Mouse (Mus musculus) common myeloid progenitor, adult 5-6 weeks (primary cell): ENCODE results near the gene Prg2. TPM values are rescaled to one million over a fixed set of nuclear protein-coding genes. Genes with fewer than 3 reads are reported as not detected.

Source experiments
- ATAC-seq: replicated peaks from 2 replicates; pipeline ENCODE4 v1.8.0; 2016; ENCODE audit warnings: low read depth, mild to moderate bottlenecking, moderate TSS enrichment, inconsistent platforms; ENCODE audit not compliant: poor library complexity, severe bottlenecking
- total RNA-seq: library from RNA; stranded (forward); fragments of 200-1000, 187-1606 nt; gene quantifications from 2 replicates; pipeline ENCODE4 v1.2.3, GENCODE M21; 2017

Gene Prg2
- total RNA-seq, 1 experiment from 2014 or later = 26.2 TPM

DNA sequence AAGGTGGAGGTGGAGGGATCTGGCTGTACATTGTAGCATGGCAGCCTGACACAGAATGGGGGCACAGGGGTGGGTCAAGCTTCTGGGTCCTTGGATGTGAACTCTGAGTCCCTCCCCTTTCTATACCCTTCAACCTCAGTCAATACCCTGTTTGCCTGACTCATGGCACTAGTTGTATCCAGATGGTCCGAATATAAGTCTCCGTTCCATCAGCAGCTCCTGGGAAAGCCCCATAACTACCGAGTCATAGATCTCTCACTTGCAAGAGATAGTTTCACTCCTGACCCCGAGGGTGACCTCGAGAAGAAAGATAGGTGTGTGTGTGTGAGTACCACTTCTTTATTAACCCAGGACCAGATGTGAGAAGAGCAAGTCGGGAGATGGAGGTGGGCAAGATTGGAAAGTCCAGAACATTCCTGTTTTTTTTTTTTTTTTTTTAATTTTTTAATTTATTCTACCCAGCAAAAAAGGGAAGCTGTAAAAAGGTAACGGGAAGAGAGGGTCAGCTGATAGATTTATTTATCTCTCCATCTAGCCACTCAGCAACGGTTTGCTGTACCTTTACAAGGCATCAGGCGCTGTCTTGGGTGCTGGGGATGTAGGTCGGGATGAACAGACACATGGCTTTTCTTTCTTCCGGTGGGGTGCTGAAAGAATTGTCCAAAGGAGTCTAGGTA lies 21.5 kb upstream of the Prg2 start:
- ATAC-seq = no peak

DNA sequence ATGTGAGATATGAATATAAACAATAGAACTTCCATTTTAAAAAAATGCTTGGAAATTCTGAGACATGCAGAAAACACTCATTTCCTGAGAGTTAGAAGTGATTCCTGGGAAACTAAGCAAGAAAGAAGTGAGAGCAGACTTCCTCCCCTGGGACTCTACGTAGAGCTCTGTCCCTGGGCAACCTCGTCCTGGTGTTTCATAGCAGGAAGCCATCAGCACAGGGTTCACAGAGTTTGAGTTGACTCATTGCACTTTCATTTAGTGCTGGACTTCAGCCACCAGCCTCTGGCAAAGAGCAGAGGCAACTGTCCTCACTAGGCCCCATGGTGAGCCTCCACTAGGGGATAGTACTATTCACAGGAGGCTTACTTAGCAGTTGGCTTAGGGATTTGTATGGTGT lies 19.0 kb upstream of the Prg2 start:
- ATAC-seq = no peak

DNA sequence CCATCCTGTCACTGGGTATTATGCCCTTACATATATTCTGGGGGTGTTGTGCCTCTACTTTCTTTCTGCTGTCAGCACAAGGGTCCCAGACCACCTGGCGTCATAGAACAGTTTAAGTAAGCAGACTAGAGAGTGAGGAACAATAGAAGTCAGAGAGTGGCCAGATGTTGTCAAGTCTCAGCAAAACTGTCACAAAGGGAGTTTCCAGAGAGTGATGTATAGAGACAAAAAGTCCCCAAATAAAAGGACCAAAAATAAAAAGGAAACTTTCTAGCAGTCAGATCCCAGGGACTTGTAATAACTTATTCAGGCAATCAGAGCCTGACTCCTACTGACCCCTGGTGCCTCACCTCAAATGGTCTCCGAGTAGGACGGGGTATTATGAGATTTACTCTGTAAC lies 18.4 kb upstream of the Prg2 start:
- ATAC-seq = no peak

DNA sequence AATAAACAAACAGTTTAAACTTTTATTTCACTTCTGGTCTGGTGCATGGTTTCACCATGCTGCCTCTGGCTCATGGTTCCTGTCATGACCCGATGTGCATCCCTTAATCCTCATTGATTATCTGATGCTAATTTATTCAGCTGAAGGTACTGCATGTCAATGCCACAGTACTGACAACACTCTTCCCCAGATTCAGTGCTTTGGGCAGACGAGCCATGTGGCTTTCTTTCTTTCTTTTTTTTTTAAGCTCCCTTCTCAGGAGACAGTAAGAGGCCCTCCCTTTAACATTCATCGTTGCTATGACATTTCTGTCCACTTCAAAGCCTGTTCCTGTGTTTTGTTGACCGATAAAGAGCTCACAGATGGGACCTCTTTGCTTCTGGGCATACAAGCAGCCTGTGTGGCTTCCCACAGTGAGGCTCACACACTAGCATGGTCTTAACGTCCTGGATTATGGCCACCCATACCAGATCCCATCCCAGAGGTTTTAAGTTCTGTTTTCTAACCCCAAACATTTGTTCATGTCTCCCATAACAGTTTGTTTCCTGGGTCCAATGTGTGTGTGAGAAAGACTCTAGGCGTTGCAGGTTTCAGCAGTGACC lies 17.3 kb upstream of the Prg2 start:
- no peak for ATAC-seq

DNA sequence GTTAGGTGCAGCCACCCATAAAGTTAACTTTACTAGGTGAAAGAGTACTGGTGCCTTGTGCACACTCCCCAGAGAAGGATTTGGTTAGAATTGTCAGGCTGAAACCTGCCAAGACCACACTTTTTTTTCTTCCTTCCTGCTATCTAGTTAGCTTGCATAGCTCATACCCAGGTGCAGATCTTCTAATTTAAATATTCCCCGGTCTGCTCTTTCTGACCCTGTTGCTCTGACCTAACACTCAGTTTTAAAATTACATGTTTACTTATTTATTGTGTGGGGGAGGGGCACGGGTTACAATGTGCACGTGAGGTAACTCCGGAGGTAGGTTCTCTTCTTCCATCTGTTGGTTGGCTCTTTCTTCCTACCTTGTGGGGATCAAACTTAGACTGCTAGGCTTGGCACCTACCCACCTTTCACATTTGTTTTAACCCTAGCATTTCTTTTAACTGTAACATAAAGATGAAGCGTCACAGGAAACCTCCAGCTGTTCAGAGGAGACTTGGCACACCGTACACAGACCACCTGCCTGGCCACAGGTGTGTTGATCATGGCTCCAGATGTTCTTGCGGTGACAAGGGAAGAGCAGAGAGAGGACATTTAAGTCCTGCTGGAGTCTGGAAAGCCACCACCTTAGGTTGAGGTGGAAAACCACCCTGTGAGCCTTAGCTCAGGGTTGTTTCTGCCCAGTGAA lies 16.0 kb upstream of the Prg2 start:
- no peak for ATAC-seq

DNA sequence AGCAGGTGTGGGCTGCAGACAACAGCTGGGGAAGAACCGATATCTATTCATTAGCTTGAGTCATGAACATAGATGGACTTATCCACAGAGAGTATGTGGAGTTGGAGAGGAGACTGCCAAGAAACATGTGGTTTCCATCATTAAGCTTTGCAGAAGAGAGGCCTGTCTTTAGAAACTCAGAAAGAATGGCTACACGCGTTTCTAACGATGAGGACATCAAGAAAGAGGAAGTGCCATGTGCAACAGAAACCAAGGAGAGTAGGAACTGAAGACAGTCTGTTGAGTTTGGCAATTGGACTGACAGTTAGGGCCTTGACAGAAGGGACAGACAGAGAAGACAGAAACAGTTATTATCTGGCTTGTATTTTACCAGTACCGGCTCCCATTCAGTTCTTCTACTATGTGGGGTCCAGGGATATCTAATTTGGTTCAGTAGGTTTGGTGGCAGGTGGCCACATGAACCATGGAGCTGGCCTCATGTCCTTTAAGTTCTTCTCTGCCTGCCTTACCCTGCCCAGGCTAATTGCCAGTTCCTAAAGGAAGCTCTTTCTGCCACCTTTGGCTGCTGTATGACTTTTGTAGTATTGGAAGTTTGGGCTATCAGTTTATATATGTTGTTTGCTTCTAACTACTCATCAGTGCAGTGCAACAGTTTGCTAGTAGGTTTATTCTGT lies 12.8 kb upstream of the Prg2 start:
- ATAC-seq = peak; percentile 99

DNA sequence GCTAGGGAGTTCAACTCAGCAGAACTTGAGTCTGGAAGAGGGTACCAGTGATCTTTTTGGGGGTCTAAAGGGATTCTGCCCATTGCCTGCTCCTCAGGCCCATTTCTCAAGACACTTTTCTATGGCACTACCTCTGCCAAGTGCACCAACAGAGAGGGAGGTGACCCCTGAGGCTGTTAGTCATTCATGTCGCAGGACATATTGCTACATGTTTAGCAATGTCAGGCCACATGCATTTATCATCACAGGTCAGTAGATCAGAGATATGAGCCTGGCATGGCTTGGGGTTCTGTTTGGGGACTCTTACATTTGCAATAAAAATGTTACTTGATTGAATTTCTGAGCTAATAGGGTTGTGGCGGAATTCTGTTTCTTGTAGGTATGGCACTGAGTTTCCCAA lies 4.7 kb upstream of the Prg2 start:
- no peak for ATAC-seq

DNA sequence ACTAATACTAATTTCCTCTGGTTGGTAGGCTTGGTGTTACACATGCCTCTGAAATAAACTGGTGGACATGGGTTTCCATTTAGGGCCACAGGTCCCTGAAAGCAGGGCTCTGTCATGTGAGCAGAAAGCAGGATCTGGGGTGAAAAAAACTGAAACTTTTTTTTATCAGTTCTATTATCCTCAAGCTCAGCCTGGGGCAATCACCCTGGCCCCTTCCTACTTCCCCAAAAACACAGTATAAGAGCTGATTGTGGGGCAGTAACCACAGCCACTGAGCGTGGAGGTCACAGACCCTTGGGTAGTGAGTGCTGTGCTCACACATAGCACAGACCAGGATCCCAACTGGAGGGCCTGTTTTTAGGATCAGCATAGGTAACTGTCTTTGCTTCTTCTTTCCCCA lies 7.7 kb downstream of the Prg2 start, which contains the start of gene Prg3:
TSS of gene Prg3 (plus strand) at position 286 of the 400 bp plus-strand sequence.
- ATAC-seq = peak; percentile 98

DNA sequence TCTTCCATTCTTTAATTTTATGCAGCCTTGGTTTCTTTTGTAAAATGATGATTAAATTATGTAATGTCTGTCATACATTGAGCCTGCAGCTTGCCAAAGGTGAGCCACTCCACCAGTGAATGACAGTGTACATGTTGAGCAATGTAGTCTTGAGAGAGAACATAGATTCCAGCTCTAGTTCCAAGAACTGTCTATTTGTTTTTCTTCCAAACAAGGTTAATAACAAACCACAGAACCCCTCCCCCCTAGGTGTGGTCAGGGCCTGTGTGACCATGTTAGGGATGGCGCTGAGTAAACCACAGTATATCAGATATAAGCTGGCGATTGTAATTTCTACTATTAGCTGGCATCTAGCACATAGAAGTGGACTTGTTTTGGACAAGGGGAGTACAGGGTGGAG lies 16.1 kb downstream of the Prg2 start:
- peak; percentile 13 for ATAC-seq

DNA sequence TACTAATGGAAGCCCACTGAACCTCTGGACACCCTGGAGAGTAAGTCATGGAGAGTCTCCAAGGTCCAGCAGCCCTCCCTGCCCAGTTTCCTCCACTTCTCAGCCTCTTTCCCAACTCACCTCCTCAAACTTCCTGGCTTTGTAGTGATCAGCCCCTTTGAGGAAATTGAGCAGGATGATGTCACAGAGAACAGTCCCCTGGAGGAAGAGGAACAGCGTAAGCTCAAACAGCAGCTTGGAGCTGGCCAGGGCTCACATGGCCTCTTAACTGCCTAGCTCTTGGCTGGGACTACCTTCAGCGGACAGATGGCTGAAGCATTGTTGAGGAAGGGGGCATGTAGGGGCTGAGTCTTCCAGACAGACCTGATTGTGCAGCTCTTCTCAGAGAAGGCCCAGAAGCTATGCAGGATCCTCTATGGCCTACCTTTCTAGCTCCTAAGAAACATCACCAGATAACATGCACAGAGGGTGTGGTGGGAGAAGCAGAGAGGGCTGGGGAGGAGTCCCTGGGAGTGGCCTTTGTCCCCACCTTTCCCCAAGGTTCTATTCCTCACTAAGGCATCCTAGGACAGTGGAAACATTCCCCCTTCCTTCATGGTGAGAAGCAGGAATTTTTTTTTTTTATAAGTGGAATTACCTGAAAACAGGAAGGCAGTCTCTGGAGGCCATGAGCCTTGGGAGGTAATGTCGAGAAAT lies 19.4 kb downstream of the Prg2 start:
- peak; percentile 72 for ATAC-seq

DNA sequence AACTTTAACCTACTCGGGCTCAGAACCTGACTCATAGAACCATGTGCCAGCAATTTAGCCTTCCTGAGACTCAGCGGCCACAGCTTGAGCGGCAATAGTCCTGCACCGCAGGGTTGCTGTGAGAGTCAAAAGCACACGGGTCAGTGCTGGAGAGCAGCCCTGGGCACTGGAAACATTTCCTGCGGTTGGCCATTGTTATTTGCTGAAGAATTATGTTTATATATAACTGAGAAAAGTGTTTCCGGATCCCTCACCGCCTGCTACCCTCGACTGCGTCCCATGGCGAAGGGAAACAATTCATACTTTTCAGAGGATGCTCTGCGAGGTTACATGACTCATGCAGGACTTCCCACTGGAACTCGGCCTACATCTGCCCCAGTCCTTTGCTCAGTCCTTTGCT lies 21.2 kb downstream of the Prg2 start:
- no peak for ATAC-seq

DNA sequence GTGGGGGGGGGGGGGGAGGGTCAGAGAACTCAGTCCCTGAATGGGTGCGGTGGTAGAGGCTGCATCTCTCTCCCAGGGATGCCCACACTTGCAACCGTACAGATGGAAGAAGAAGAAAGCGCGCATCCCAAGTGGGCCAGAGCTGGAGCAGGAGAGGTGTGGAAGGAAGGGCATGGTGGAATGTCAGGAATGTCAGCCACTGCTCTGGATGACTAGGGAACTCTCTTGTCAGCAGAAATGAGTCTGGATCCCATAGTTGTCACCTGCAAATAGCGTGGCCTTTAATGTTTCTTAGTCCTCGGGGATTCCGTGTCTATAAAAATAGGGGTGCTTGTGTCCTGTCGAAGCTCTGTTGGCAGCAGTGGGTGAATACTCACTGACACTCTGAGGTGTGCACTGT lies 22.3 kb downstream of the Prg2 start:
- ATAC-seq = no peak

DNA sequence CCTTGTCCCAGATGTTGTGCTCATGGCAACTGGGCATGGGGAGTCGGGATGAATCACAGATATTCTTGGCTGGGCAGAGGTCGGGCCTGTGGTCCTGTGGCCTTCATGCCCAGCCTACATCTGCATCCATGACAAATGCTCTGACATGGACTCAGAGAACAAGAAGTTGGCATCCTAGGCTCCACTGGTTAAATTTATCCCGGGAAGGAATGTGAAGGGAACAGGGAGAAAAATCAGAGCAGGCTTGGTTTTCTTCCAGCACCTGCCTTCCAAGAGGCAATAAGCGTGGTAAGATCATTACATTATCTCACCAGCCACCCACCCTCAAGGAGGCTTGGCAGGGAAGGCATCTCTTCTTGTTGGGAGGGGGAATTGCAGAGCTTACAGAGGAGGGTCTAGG lies 24.1 kb downstream of the Prg2 start:
- no peak for ATAC-seq

DNA sequence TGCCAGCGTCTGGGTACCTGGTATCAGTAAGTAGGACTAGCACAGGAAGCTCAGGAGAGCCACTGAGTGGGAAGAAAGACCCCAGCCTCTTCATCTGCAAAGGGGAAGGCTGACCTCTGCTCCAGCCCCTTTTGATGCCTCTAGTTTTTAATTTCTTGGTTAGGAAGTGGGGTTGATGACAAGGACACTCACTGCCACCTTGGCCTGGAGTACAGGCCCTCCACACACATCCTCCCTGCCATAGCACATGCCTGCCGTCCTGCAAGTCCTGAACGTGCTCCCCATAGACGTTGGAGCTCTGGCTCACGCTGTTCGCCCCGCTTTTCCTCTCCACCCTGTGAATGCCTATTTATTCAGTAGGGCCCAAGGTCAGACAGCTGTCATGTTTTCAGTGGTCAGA lies 26.3 kb downstream of the Prg2 start:
- ATAC-seq = no peak

DNA sequence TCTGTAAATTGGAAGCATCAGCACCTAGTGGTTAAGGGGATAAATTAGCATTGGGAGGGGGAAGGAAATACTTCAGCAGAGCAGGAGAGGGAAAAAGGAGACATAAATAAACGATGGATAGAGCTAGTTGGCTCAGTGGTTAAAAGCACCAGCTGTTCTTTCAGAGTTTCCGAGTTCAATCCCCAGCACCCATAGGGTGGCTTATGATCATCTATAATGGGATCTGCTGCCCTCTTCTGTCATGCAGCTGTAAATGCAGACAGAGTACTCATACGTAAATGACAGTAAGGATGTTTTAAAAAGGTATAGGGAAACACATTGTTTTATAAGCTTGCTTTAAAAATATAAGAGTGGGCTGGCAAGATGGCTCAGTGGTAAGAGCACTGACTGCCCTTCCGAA lies 27.5 kb downstream of the Prg2 start:
- peak; percentile 62 for ATAC-seq

DNA sequence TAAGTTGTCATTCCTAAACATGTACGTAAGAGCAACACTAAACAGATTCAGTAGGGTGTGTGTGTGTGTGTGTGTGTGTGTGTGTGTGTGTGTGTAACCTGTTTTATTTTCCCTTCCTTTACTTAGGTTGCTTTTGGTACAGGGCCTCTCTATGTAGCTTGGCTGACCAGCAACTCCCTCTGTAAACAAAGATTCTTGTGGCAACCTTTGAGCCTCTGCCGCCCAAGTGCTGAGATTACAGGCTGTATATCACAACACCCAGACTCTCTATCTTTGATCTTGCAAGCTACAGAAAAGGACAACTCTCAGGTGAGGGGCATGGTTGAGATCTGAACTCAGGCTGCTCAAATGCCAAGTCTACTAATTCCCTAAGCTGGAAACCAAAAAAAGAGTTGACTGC lies 29.0 kb downstream of the Prg2 start:
- ATAC-seq = no peak

DNA sequence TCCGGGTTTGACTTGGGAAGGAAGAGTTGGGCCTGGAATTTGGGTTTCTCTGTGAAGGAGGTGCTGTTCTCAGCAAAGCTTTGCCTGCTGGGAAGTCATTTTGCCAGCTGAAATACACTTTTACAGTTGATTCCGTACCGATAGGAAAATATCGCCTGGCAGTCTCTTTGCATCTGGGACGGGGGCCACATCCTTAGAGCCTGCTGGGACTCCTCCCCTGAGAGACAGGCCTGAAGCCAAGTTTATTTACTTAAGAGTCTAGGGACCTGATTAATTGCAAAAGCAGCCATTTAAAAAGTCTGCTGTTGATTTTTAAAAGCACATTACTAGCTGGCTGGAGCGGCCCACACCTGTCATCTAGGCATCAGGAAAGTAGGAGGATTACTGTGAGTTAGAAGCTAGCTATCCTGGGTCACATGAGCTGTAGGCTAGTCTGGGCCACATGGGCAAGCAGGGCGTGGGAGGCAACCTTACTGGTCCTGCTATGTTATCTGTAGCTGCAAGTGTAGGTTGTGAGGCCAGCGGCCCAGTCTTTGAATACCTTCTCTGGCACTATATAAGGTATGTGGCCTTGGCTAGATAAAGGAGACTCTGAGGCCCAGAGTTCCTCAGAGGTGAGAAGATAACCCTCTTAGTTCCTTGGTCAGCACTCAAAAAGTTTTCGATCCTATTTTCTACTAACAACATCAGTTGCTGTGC lies 31.8 kb downstream of the Prg2 start:
- ATAC-seq = peak; percentile 36

DNA sequence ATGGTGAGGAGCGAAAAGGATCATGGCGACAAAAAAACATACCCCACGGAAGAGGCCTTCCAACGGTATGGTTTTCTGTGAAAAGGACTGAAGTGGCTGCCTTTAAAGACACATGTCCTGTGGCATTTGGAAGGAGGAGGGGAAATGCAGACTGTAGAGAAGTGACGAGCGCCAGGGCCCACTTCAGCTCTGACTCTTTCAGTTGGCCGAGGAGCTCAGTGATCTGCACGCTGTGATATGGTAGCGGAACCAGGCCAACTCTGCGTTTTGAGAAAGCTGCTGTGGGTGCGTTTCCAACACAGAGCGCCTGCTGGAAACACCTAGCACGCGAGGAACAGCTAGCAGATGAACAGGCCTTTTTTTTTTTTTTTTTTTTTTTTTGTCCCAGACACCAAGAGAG lies 32.4 kb downstream of the Prg2 start:
- peak; percentile 23; the same call in 1 of the 2 replicates for ATAC-seq

DNA sequence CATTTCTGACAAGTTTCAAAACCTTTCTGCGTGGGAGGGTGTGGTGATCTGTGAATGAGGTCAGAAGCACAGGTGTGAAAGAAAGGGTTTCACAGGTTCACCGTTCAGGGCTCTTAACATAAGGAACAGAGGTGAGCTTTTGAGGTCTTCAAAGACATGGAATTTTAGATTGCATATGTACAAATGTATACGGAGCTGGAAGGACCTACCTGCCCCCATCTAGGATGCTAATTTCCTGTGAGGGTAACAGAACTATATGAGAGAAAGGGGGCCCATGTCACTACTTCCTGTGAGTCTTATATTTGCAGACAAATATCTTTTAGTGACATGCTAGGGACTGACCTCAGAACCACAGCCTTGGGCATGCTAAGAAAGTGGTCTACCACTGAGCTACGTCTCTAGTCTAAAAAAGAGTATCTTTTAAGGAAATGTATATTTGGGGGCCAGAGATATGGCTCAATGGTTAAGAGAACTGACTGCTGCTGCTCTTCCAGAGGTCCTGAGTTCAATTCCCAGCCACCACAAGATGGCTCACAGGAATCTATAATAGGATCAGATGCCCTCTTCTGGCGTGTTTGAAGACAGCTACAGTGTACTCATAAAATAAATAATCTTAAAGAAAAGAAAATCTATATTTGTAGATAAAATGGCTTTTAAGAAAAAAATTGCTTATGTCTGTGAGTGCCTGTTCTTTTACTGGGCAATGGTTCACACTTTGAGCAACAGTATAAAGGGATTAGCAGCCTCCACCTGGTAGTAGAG lies 33.7 kb downstream of the Prg2 start:
- peak; percentile 59 for ATAC-seq
